Mouse (Mus musculus) c-Kit-positive CD71-negative TER-119-negative erythroid progenitor cells, embryonic 14.5 days (primary cell): ENCODE measurements around the gene H2-M1.

Source experiments
- DNase-seq: peaks from one replicate; pipeline ENCODE4 v3.0.0-alpha.2; 2013; ENCODE audit warnings: low read depth

H2-M1 gene

GRCm38 (mm10) chr17:36672119-36672518 lies at the start of gene H2-M1:
Gene H2-M1 (minus strand): TSS chr17:36672219.
- no peak for DNase-seq

- DNase-seq = no peak
Observed at GRCm38 (mm10) chr17:36697693-36698092, 25.7 kb upstream of the H2-M1 start.

- no peak for DNase-seq
Observed at GRCm38 (mm10) chr17:36642566-36642965, 29.5 kb downstream of the H2-M1 start, which contains the start of gene H2-M9. Gene H2-M9 (minus strand): TSS chr17:36642666.
